Mouse (Mus musculus): ENCODE results near the gene Evc. TPM values are rescaled to one million over a fixed set of nuclear protein-coding genes. Genes with fewer than 3 reads are reported as not detected.

Evc gene
- polyA plus RNA-seq, 1 experiment from 2014 or later, result 3.6 TPM

Other genes with a start within 250 kb of the Evc start
- gene Crmp1, start 95.0 kb downstream of the Evc start, polyA plus RNA-seq (2015; fragmentation: Nextera tagmentation; extraction: Ambion mirVana), result 739 and 776 TPM in 2 replicates
- 4.9 and 5.5 TPM in 2 replicates for gene Evc2, start 1.6 kb upstream of the Evc start, polyA plus RNA-seq (2015; fragmentation: Nextera tagmentation; extraction: Ambion mirVana)